Mouse (Mus musculus) heart, adult 2 months (tissue): ENCODE results near the gene Rapgefl1.

Experiments
- CTCF ChIP-seq: fragments of 200-600 bp; IDR thresholded peaks from 2 replicates; pipeline ENCODE4 v1.8.1; 2022; ENCODE audit warnings: antibody characterized with exemption, mild to moderate bottlenecking, moderate library complexity
- POLR2A ChIP-seq: fragments of 200-500 bp; IDR thresholded peaks from 2 replicates; pipeline ENCODE4 v1.6.1; 2011; ENCODE audit warnings: mild to moderate bottlenecking, low read depth, low read length, control low read depth; ENCODE audit not compliant: insufficient read depth

- TF ChIP-seq CTCF (no peak), POLR2A (no peak)
Measured at GRCm38 (mm10) chr11:98869906-98870305, 33.3 kb downstream of the Rapgefl1 start.
